Mouse (Mus musculus): Measurements from ENCODE around the gene Adcy2. TPM values are rescaled to one million over a fixed set of nuclear protein-coding genes. Genes with fewer than 3 reads are reported as not detected.

The Adcy2 gene
- polyA plus RNA-seq, 1 experiment = 2.2 TPM

DNA sequence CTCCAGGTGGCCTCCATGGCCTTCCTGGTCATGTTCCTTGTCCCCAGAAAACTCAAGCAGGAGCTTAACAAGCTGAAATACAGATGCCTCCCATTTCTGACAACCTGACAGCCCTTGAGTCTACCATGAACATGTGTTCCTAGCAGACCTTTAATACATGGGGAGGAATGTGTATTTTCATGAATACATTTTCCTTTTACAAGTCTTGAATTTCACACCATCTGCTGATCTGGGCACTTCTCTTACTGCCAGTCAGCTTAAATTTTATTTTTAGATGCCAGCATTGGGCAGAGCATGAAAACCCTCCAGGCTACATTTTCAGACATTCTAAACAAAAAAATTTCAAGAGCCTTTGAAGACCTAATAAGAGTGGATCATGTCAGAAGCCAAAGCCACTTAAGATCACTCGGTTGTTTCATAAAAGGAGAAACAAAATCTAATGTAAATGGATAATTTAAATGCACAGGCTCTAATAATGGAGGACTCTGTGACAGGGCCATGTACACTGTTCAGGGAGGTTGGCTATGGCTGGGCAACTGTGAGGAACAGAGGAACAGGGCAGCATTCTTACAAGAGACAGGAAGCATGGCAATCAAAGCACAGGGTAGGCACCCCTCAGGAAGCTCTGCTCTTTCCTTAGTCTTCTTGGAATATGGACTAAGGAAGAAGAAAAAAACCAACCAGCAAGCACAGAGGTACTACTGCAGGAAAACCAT lies 131.2 kb downstream of the Adcy2 start:
- Histone ChIP-seq H3K27ac (ENCODE audit: insufficient read depth, low read length) (no peak overlapping the region), H3K36me3 (ENCODE audit: control insufficient read depth, insufficient read depth, low read length, poor library complexity, severe bottlenecking) (no peaks in the 10 kb centered on the region), H3K9ac (ENCODE audit: low read depth, poor library complexity, severe bottlenecking) (no peak overlapping the region), H3K27me3 (ENCODE audit: control insufficient read depth, insufficient read depth, low read length, poor library complexity, severe bottlenecking) (no peaks in the 10 kb centered on the region), H3K9me3 (replicated peaks; ENCODE audit: control insufficient read depth, insufficient read depth, low read length, poor library complexity, severe bottlenecking) (no peaks in the 10 kb centered on the region), H3K4me3 (ENCODE audit: low read depth, low read length) (no peak overlapping the region), H3K4me1 (ENCODE audit: control insufficient read depth, insufficient read depth, low read length) (no peaks in the 10 kb centered on the region)
- no peak for TF ChIP-seq EP300 (IDR thresholded peaks at IDR 0.05; ENCODE audit: insufficient read depth, low read depth, low read length)
- TF ChIP-seq POLR2A (IDR thresholded peaks at IDR 0.05; ENCODE audit: insufficient read depth, low read length) = no peak
- TF ChIP-seq CTCF (IDR thresholded peaks at IDR 0.05; ENCODE audit: low read depth, low read length) = no peak

DNA sequence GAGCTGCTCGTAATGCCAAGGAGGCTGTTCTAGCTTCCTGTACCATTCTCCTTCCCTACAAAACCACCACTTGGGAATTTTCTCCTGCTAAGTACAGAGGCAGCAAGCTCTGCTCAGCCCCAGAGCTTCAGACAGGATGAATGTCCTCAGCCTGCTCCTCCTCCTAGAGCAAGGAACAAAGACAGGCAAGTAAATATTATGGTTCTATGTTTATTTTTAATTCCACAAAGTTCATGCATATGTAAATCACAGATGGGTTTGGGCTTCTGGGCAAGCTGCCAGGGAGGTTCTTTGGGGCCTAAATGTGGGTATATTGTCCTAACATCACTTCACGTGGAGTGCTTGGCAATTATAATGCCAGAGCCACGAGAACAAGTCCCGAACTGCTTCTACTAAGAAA lies 139.3 kb downstream of the Adcy2 start:
- no peak overlapping the region for H3K9ac ChIP-seq (ENCODE audit: low read depth, poor library complexity, severe bottlenecking)
- H3K36me3 ChIP-seq (ENCODE audit: control insufficient read depth, insufficient read depth, low read length, poor library complexity, severe bottlenecking) = no peaks in the 10 kb centered on the region
- no peaks in the 10 kb centered on the region for H3K27me3 ChIP-seq (ENCODE audit: control insufficient read depth, insufficient read depth, low read length, poor library complexity, severe bottlenecking)
- no peaks in the 10 kb centered on the region for H3K9me3 ChIP-seq (replicated peaks; ENCODE audit: control insufficient read depth, insufficient read depth, low read length, poor library complexity, severe bottlenecking)
- no peaks in the 10 kb centered on the region for H3K4me1 ChIP-seq (ENCODE audit: control insufficient read depth, insufficient read depth, low read length)
- no peak overlapping the region for H3K27ac ChIP-seq (ENCODE audit: insufficient read depth, low read length)
- no peak overlapping the region for H3K4me3 ChIP-seq (ENCODE audit: low read depth, low read length)
- TF ChIP-seq CTCF (IDR thresholded peaks at IDR 0.05; ENCODE audit: low read depth, low read length) (no peak), POLR2A (IDR thresholded peaks at IDR 0.05; ENCODE audit: insufficient read depth, low read length) (no peak), EP300 (IDR thresholded peaks at IDR 0.05; ENCODE audit: insufficient read depth, low read depth, low read length) (no peak)

DNA sequence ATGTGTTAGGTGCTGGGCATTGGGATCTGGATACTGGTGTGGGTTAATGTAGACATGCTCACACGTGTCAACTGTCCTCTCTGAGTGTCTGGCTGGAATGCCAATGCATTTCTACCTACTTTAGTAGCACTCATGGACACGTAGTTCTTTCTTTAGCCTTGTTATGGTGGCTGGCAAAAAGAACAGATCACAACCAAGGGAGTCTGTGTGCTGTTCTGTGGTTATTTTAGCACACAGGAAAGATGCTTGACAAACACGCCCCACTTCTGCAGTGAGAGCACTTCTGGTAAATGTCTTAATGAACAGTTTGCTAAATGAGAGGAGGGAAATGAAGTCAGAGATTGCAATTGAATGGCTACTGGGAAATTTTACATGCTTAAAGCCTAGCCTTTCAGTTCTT lies 151.1 kb downstream of the Adcy2 start:
- no peak overlapping the region for H3K9ac ChIP-seq (ENCODE audit: low read depth, poor library complexity, severe bottlenecking)

DNA sequence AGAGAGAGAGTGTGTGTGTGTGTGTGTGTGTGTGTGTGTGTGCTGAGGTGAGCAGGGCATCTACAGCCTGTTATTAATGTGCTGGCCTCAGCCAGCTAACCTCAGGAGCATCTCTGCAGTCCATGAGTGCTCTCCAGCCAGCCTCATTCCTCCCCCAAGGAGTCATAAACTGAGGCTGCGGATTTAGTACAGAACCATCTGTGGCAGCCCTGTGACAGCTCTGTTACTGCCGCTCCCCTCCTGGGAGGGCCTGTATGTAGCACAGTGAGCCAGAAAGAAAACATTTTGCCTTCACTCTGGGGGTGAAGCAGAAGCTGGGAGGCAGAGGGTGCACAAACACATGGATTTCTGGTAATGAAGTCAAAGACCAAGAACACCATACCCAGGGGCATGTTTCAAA lies 159.8 kb downstream of the Adcy2 start:
- Histone ChIP-seq H3K9ac (ENCODE audit: low read depth, poor library complexity, severe bottlenecking) (no peak overlapping the region), H3K36me3 (ENCODE audit: control insufficient read depth, insufficient read depth, low read length, poor library complexity, severe bottlenecking) (no peaks in the 10 kb centered on the region), H3K4me1 (ENCODE audit: control insufficient read depth, insufficient read depth, low read length) (no peaks in the 10 kb centered on the region), H3K4me3 (ENCODE audit: low read depth, low read length) (no peak overlapping the region), H3K9me3 (replicated peaks; ENCODE audit: control insufficient read depth, insufficient read depth, low read length, poor library complexity, severe bottlenecking) (no peaks in the 10 kb centered on the region), H3K27me3 (ENCODE audit: control insufficient read depth, insufficient read depth, low read length, poor library complexity, severe bottlenecking) (no peaks in the 10 kb centered on the region; the same call in 1 of the 2 replicates), H3K27ac (ENCODE audit: insufficient read depth, low read length) (no peak overlapping the region)
- TF ChIP-seq EP300 (IDR thresholded peaks at IDR 0.05; ENCODE audit: insufficient read depth, low read depth, low read length) = no peak

More for the DNA sequence above, 151.1 kb downstream of the Adcy2 start:
- Histone ChIP-seq H3K27ac (ENCODE audit: insufficient read depth, low read length) (no peak overlapping the region), H3K27me3 (ENCODE audit: control insufficient read depth, insufficient read depth, low read length, poor library complexity, severe bottlenecking) (no peaks in the 10 kb centered on the region; the same call in 1 of the 2 replicates), H3K36me3 (ENCODE audit: control insufficient read depth, insufficient read depth, low read length, poor library complexity, severe bottlenecking) (no peaks in the 10 kb centered on the region), H3K4me1 (ENCODE audit: control insufficient read depth, insufficient read depth, low read length) (no peaks in the 10 kb centered on the region), H3K9me3 (replicated peaks; ENCODE audit: control insufficient read depth, insufficient read depth, low read length, poor library complexity, severe bottlenecking) (no peaks in the 10 kb centered on the region), H3K4me3 (ENCODE audit: low read depth, low read length) (no peak overlapping the region)
- no peak for TF ChIP-seq POLR2A (IDR thresholded peaks at IDR 0.05; ENCODE audit: insufficient read depth, low read length)
- no peak for TF ChIP-seq CTCF (IDR thresholded peaks at IDR 0.05; ENCODE audit: low read depth, low read length)
- TF ChIP-seq EP300 (IDR thresholded peaks at IDR 0.05; ENCODE audit: insufficient read depth, low read depth, low read length) = no peak

DNA sequence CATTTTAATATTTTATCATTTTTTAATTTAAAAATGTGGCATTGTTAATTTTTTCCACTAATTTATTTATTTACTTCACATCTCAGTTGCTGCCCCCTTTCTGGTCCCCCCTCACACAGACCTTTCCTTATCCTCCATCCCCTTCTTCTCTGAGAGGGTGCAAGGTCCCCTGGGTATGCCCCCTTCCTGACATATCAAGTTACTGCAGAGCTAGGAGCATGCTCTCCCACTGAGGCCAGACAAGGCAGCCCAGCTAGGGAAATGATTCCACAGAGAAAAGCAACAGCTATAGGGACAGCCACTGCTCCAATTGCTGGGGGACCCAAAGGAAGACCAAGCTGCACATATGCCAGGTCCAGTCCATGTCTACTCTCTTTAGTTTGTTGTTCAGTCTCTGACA lies 163.2 kb downstream of the Adcy2 start:
- TF ChIP-seq EP300 (IDR thresholded peaks at IDR 0.05; ENCODE audit: insufficient read depth, low read depth, low read length) (no peak), CTCF (IDR thresholded peaks at IDR 0.05; ENCODE audit: low read depth, low read length) (no peak), POLR2A (IDR thresholded peaks at IDR 0.05; ENCODE audit: insufficient read depth, low read length) (no peak)
- Histone ChIP-seq H3K9me3 (replicated peaks; ENCODE audit: control insufficient read depth, insufficient read depth, low read length, poor library complexity, severe bottlenecking) (no peaks in the 10 kb centered on the region), H3K4me3 (ENCODE audit: low read depth, low read length) (no peak overlapping the region), H3K36me3 (ENCODE audit: control insufficient read depth, insufficient read depth, low read length, poor library complexity, severe bottlenecking) (no peaks in the 10 kb centered on the region), H3K27me3 (ENCODE audit: control insufficient read depth, insufficient read depth, low read length, poor library complexity, severe bottlenecking) (no peaks in the 10 kb centered on the region), H3K4me1 (ENCODE audit: control insufficient read depth, insufficient read depth, low read length) (no peaks in the 10 kb centered on the region), H3K9ac (ENCODE audit: low read depth, poor library complexity, severe bottlenecking) (no peak overlapping the region), H3K27ac (ENCODE audit: insufficient read depth, low read length) (no peak overlapping the region)

DNA sequence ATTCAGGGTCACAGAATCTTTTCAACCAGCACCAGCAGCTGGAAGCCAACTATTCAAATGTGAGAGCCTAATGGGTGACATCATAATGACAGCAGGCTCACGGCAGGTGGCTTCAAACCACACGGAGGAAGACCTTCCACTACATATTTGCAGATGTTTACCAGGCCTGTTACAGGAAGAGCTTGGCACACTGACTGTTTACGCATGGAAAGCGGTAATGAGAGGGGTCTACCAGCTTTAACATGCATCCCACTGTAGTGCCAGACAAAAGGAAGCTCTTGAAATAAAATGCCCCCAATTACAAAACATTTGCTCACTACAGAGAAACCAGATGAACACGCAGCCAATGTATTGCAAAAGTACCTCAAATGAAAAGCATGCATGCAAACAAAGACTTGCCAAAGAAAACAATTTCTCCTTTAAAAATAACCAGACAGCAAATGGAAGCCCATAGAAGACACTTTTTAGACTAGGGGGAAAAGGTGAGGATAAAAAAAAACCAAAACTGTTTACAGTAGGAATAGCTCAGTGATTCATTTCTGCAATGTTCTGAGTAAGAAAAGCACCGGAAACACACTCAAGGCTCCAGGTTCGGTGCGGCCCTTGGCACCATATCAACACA lies 163.8 kb downstream of the Adcy2 start:
- TF ChIP-seq EP300 (IDR thresholded peaks at IDR 0.05; ENCODE audit: insufficient read depth, low read depth, low read length) = no peak
- no peak for TF ChIP-seq POLR2A (IDR thresholded peaks at IDR 0.05; ENCODE audit: insufficient read depth, low read length)
- TF ChIP-seq CTCF (IDR thresholded peaks at IDR 0.05; ENCODE audit: low read depth, low read length) = no peak
- Histone ChIP-seq H3K4me1 (ENCODE audit: control insufficient read depth, insufficient read depth, low read length) (no peaks in the 10 kb centered on the region), H3K36me3 (ENCODE audit: control insufficient read depth, insufficient read depth, low read length, poor library complexity, severe bottlenecking) (no peaks in the 10 kb centered on the region), H3K27ac (ENCODE audit: insufficient read depth, low read length) (no peak overlapping the region), H3K27me3 (ENCODE audit: control insufficient read depth, insufficient read depth, low read length, poor library complexity, severe bottlenecking) (no peaks in the 10 kb centered on the region), H3K9ac (ENCODE audit: low read depth, poor library complexity, severe bottlenecking) (no peak overlapping the region), H3K4me3 (ENCODE audit: low read depth, low read length) (no peak overlapping the region), H3K9me3 (replicated peaks; ENCODE audit: control insufficient read depth, insufficient read depth, low read length, poor library complexity, severe bottlenecking) (no peaks in the 10 kb centered on the region)

Measured in ES-Bruce4 (cell line).